Mouse (Mus musculus) olfactory bulb, adult 2 months (tissue): ENCODE data around the gene Cyb5d1.

ENCODE experiments used
- CTCF ChIP-seq: fragments of 200-500 bp; IDR thresholded peaks from 2 replicates; pipeline ENCODE4 v1.5.1; 2012; ENCODE audit warnings: low read depth, mild to moderate bottlenecking, low read length, moderate library complexity; ENCODE audit not compliant: insufficient read depth
- POLR2A ChIP-seq: fragments of 200-500 bp; IDR thresholded peaks from 2 replicates; pipeline ENCODE4 v1.6.1; 2012; ENCODE audit warnings: mild to moderate bottlenecking, low read depth, low read length, moderate library complexity; ENCODE audit not compliant: insufficient read depth

GRCm38 (mm10) chr11:69423885-69424284, 28.5 kb upstream of the Cyb5d1 start:
- TF ChIP-seq CTCF (no peak), POLR2A (no peak)
